43 mouse cellular contexts compared by ENCODE assay signal in genomic region chr2:17996858-17997257, GRCm38 (mm10). TPM values are rescaled to one million over a fixed set of nuclear protein-coding genes. Genes with fewer than 3 reads are reported as not detected.
"Had no signal": no experiment of that assay in that cellular context is flagged by ENCODE, and none has a peak within 500 bp of the region (broad histone marks: within the 10 kb centered on the region; RNA-seq: fewer than 3 reads in every experiment).

TSS of gene H2al2a (minus strand) at chr2:17996958.

- H3K4me1 ChIP-seq: heart, embryonic 12.5 days; heart, embryonic 13.5 days; heart, embryonic 15.5 days; hindbrain, embryonic 10.5 days; hindbrain, embryonic 12.5 days; hindbrain, embryonic 13.5 days; hindbrain, embryonic 15.5 days; intestine, embryonic 15.5 days; kidney, embryonic 15.5 days had no signal

- H3K27ac ChIP-seq: heart, embryonic 10.5 days; heart, embryonic 13.5 days; heart, embryonic 15.5 days; hindbrain, embryonic 10.5 days; hindbrain, embryonic 12.5 days; hindbrain, embryonic 13.5 days; hindbrain, embryonic 14.5 days; hindbrain, embryonic 15.5 days; hindbrain, postnatal 0 days; intestine, embryonic 15.5 days; kidney, embryonic 15.5 days; kidney, postnatal 0 days; layer of hippocampus, adult 2 months had no signal

- H3K4me3 ChIP-seq: heart, embryonic 10.5 days; heart, embryonic 12.5 days; heart, embryonic 13.5 days; heart, embryonic 15.5 days; hindbrain, embryonic 10.5 days; hindbrain, embryonic 12.5 days; hindbrain, embryonic 13.5 days; hindbrain, embryonic 15.5 days; intestine, embryonic 15.5 days; kidney, embryonic 15.5 days; layer of hippocampus, adult 2 months had no signal

- H3K27me3 ChIP-seq: heart, embryonic 12.5 days; heart, embryonic 13.5 days; heart, embryonic 15.5 days; hindbrain, embryonic 12.5 days; hindbrain, embryonic 13.5 days; hindbrain, embryonic 15.5 days; intestine, embryonic 15.5 days; kidney, embryonic 15.5 days had no signal

- DNase-seq: heart, postnatal 10 days; heart, postnatal 14 days; heart, postnatal 36 days; heart, postnatal 4 days; kidney, adult 11 months; kidney, adult 18-20 months; kidney, adult 2 months; kidney, adult 8-10 months; kidney, adult 9 months; kidney, postnatal 10 days; kidney, postnatal 14 days; kidney, postnatal 25 days; kidney, postnatal 36 days; kidney, postnatal 4 days; layer of hippocampus, adult 9-11 months; layer of hippocampus, postnatal 36 days had no signal

- H3K36me3 ChIP-seq: heart, embryonic 10.5 days; heart, embryonic 12.5 days; heart, embryonic 13.5 days; heart, embryonic 15.5 days; hindbrain, embryonic 10.5 days; hindbrain, embryonic 12.5 days; hindbrain, embryonic 13.5 days; hindbrain, embryonic 15.5 days; intestine, embryonic 15.5 days; kidney, embryonic 15.5 days had no signal

RNA-seq across cellular contexts. Expression of gene H2al2a, which starts in this region (rescaled TPM):
- polyA plus RNA-seq: heart, embryonic 10.5 days; heart, embryonic 11.5 days; heart, embryonic 12.5 days; heart, embryonic 13.5 days; heart, embryonic 14.5 days; heart, embryonic 15.5 days; heart, embryonic 16.5 days; heart, postnatal 0 days; hindbrain, embryonic 10.5 days; hindbrain, embryonic 11.5 days; hindbrain, embryonic 12.5 days; hindbrain, embryonic 13.5 days; hindbrain, embryonic 14.5 days; hindbrain, embryonic 15.5 days; hindbrain, embryonic 16.5 days; hindbrain, postnatal 0 days; inflammation-experienced regulatory T-cells, adult 6 months; intestine, embryonic 14.5 days; intestine, embryonic 15.5 days; intestine, embryonic 16.5 days; intestine, postnatal 0 days; kidney, embryonic 14.5 days; kidney, embryonic 15.5 days; kidney, embryonic 16.5 days; kidney, postnatal 0 days; large intestine, adult 2 months had no signal
